ENCODE assay signal across 21 mouse cellular contexts in the genomic region with DNA sequence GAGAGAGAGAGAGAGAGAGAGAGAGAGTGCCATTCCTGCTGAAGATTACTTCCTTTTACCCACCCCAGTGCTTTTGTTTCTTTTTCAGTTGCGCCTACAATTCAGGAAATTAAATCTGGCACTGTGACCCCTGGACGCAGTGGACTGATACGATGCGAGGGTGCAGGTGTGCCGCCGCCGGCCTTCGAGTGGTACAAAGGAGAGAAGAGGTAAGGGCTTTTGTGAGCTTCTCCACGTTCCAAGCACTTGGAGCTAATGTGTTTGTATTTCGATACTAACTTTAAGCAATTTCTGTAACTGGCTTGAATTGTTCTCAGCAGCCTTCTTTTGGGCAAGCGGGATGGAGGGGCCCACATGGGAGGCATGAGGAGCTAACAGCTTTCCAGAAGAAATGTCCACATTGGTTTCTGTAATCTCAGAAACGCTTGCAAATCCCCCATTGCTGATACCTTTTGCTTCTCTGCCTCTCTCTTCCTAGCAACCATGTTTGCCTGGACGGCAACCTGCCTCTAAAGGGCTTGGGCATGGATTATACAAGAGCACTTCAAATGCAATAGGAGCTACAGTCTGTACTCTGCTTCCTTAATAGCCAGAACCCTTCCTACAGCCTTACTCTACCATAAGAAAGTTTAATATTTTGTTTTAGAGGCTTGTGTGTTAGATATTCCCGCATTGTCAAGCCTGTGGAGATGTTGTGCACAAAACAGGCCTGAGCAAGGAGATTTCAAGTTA.
"Had no signal": no experiment of that assay in that cellular context is flagged by ENCODE, and none has a peak within 500 bp of the region (broad histone marks: within the 10 kb centered on the region; RNA-seq: fewer than 3 reads in every experiment).

No protein-coding gene starts in this region.

- DNase-seq: forebrain, postnatal 0 days; gastrocnemius, adult 2 months; gastrocnemius, postnatal 10 days; gastrocnemius, postnatal 25 days; heart, adult 18-20 months; heart, postnatal 10 days; heart, postnatal 4 days; kidney, adult 18-20 months; kidney, adult 8-10 months; kidney, postnatal 10 days; kidney, postnatal 36 days; layer of hippocampus, adult 9-11 months; layer of hippocampus, postnatal 36 days; left cerebral cortex, postnatal 4 days had no signal

- H3K4me1 ChIP-seq: heart, embryonic 10.5 days; heart, embryonic 12.5 days; hindbrain, embryonic 10.5 days; hindbrain, embryonic 12.5 days; intestine, embryonic 15.5 days; limb, embryonic 13.5 days; limb, embryonic 15.5 days had no signal

- H3K4me3 ChIP-seq: gastrocnemius, adult 2 months; heart, embryonic 10.5 days; heart, embryonic 12.5 days; hindbrain, embryonic 10.5 days; hindbrain, embryonic 12.5 days; intestine, embryonic 15.5 days; limb, embryonic 13.5 days; limb, embryonic 15.5 days had no signal
